Mouse (Mus musculus) telencephalon, adult 2 months (tissue): ENCODE data around the gene Cyp2c23.
A peak's percentile ranks its signal among the peaks of the same experiment; 100 is the strongest.

ENCODE experiments used
- DNase-seq: peaks from one replicate; pipeline ENCODE4 v3.0.0-alpha.2; 2011; ENCODE audit warnings: low read depth, low spot score

The Cyp2c23 gene

GRCm38 (mm10) chr19:43972129-43972528, 56.9 kb downstream of the Cyp2c23 start:
- DNase-seq, result no peak

GRCm38 (mm10) chr19:43968436-43969026, 60.5 kb downstream of the Cyp2c23 start:
- DNase-seq, result no peak

- no peak for DNase-seq
Observed at GRCm38 (mm10) chr19:43966481-43966880, 62.5 kb downstream of the Cyp2c23 start.

- DNase-seq, result peak; percentile 16
Observed at GRCm38 (mm10) chr19:43965496-43966085, 63.4 kb downstream of the Cyp2c23 start.

GRCm38 (mm10) chr19:43962795-43963194, 66.2 kb downstream of the Cyp2c23 start:
- no peak for DNase-seq

GRCm38 (mm10) chr19:43961185-43961584, 67.8 kb downstream of the Cyp2c23 start:
- DNase-seq, result no peak

- DNase-seq, result no peak
Observed at GRCm38 (mm10) chr19:43960014-43960413, 69.0 kb downstream of the Cyp2c23 start.

- DNase-seq, result no peak
Observed at GRCm38 (mm10) chr19:43959162-43959561, 69.8 kb downstream of the Cyp2c23 start.

GRCm38 (mm10) chr19:43957881-43958280, 71.1 kb downstream of the Cyp2c23 start:
- peak; percentile 90 for DNase-seq

- DNase-seq, result no peak
Observed at GRCm38 (mm10) chr19:43957402-43957801, 71.6 kb downstream of the Cyp2c23 start.

GRCm38 (mm10) chr19:43955266-43955665, 73.7 kb downstream of the Cyp2c23 start:
- no peak for DNase-seq
